Mouse (Mus musculus) cerebellum, postnatal 10 days (tissue): ENCODE measurements around the gene Jsrp1.
A peak's percentile ranks its signal among the peaks of the same experiment; 100 is the strongest.

Experiments
- DNase-seq, 2 experiments: peaks; one replicate each; pipeline ENCODE4 v3.0.0; 2021; ENCODE audit warnings: mixed read lengths in 2 of 2

The Jsrp1 gene

DNA sequence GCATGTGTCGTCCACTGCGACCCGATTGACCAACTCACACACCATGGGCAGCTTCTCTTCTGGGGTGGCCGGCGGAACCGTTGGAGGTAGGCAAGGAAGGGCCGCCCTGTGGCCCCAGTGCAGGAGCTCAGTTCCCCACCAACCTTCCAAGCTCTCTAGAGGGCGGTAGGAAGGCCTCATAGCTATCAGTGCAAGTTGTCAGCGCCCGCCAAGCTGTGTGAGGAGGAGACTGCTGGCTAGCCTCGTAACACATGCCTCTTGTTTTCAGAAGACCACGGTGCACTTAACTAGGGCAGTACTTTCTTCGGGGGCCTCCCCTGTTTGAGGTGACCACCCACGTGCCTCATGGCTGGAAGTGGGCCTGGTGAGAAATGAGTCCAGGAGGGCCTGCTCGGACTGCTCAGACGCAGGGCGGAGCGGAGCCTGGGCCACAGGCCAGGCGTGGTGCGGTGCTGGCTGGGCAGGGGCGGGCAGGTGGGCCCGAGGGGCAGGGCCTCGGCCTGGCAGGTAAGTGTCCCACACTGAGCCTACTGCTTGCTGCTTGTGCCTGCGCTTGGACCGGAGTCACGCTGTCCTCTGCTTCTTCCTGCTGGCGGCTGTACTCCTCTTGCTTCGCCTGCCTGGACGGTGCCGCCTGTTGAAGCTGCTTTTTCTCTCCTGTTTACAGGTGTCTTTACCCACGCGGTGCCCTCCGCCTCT is 21.7 kb downstream of the Jsrp1 start:
- DNase-seq, result peak in 1 of 2 experiments; percentile 51

DNA sequence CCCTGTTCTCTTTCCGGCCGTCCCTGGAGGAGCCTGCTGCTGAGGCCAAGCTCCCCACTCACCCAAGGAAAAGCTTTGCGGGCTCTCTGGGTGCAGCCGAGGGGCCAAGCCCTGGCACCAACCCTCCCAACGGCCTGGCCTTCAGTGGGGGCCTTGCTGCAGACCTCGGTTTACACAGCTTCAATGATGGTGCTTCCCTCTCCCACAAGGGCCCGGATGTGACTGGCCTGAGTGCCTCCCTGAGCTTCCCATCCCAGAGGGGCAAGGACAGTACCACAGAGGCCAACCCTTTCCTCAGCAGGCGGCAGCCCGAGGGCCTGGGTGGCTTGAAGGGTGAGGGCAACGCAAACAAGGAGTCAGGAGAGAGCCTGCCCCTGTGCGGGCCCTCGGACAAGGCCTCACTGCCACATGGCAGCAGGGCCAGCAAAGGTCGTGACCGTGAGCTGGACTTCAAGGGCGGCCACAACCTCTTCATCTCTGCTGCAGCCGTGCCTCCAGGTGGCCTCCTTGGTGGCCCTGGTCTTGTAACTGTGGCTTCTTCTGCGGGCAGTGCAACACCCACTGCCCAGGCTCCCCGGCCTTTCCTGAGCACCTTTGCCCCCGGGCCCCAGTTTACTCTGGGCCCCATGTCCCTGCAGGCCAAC is 22.4 kb downstream of the Jsrp1 start:
- DNase-seq, result peak; percentile 19 to 20

DNA sequence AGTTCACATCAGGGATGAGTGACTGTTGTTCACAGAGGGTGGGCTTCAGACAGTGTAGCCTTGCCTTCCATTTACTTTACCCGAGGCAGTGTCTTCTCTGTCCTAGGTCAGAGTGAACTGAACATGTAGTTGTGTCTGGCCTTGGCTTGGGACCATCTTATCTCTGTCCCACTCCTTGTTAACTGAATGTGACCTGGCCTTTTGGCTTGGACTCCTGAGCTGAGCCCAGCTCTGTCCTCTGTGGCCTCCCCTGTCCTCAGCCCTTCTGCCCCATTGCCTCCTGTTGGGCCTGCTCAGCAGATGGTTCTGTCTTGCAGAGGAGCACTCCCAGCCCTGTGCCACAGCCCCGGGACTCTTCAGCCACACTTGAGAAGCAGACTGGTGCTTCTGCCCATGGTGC is 25.8 kb downstream of the Jsrp1 start:
- no peak for DNase-seq

DNA sequence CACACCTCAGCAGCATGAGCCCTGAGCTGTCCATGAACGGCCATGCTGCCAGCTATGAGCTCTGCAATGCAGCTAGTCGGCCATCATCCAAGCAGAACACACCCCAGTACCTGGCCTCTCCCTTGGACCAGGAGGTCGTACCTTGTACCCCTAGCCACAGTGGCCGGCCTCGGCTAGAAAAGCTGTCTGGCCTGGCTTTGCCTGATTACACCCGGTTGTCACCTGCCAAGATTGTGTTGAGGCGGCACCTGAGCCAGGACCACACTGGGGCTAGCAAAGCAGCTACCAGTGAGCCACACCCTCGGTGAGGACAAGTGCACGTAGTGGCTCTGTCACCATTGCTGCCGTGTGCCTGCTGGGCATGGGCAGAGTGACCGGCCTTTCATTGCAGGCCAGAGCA is 27.3 kb downstream of the Jsrp1 start:
- DNase-seq, result no peak

DNA sequence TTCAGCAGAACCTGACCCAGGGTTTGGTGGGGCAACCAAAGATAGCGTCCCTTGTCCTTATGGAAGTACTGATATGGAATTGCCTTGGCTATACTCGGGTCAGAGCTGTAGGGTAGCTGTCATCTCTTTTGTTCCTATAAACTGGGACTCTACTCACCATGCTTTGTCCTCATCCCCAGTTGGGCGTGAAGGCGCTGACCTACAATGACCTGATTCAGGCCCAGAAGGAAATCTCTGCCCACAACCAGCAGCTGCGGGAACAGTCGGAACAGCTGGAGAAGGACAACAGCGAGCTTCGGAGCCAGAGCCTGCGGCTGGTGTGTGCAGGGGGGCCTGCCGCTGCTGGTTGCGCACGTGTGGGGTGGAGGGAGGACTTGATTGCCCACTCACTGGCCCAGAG is 28.4 kb downstream of the Jsrp1 start:
- DNase-seq, result no peak

DNA sequence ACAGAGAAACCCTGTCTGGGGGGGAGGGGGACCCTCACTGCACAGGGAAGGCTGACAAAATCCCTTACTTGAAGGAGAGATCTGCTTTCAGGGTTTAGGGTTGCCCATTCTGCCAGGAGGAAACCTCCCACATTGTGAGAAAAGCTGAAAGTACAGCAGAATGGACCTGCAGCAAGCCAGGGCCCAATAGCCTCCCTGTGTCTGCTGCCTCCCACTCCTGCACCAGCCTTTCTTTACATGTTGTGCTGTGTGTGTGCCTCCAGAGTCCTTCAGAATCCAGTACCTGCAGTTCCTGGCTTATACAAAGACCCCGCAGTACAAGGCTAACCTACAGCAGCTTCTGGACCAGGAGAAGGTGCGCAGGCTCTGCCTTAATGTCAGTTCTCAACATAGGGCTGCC is 29.0 kb downstream of the Jsrp1 start:
- DNase-seq, result no peak

DNA sequence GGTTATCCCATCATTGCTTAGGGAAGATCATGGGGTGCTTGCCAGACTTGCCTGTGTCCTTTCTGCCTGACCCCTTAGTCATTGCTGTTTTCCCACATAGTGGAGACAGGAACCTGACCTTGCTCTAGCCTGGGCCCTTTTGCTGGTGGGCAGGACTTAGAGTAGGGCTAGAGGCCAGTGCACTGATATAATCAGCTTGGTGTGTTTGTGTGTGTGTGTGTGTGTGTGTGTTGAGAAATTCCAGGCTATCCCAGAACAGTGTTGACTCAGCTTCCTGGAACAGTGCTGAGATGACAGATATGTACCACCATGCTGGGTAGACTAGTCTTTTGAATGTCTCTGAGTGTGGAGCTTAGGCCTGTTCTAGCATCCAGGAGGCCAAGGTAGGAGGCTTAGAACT is 33.7 kb downstream of the Jsrp1 start:
- DNase-seq, result no peak

DNA sequence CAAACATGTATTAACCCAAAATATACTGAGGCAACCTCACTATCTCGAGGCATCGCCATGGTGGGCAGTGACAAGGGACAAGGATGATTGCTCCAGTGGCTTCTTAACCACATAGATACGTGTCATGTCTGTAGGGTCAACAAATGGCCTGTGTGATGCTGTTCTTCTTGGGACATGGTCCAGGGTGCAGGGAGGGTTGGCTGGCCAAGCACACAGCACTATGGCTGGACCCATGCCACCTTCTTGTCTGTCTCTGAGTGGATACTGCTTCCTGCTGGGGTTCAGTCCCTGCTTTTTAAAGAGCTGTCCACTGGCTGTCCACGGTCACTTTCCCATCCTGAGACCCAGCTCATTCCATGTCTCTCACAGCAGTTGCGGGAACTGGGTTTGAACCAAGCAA is 36.2 kb downstream of the Jsrp1 start:
- peak; percentile 64 to 68 for DNase-seq

DNA sequence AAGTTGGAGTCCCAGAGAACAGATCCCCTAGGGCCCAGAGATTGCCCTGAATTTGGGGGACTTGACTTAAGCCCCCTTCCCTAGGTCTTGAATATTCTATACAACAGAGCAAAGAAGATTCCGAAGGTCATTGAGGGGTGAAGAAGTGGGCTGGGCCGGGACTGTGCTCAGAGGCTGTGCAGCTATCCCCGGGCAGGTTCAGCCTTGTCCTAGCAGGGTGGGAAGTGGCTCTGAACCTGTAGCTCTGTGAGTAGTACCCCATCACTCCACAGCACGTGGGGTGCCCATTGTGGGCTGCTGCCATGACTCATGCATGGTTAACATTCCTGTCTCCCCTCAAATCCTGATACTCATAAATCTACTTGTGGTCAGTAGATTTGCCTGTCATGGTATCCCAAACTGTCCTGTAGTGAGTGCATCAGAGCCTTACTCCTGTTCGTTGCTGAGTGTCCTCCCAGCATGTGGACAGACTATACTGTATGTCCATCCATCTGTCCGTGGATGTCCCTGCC is 36.9 kb downstream of the Jsrp1 start:
- DNase-seq, result no peak

DNA sequence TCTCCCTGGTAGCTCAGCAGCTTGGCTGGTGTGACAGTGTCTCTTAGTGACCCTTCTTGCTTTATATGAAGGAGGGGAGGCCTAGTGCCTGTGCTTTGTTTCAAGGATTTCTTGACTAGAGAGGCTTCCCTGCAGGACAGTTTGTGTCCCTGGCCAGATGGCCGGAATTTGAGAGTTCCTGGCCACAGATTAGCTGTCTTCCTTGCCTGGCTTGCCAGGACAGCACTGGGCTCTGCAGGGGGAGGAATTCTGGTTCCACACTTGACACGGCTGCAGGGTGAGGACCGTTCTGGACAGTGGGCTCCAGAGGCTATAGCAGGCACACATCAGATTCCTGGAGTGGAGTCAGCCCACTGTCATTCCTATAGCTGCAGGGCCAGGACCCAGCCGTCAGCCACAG is 37.6 kb downstream of the Jsrp1 start:
- DNase-seq, result peak; percentile 76 to 83

DNA sequence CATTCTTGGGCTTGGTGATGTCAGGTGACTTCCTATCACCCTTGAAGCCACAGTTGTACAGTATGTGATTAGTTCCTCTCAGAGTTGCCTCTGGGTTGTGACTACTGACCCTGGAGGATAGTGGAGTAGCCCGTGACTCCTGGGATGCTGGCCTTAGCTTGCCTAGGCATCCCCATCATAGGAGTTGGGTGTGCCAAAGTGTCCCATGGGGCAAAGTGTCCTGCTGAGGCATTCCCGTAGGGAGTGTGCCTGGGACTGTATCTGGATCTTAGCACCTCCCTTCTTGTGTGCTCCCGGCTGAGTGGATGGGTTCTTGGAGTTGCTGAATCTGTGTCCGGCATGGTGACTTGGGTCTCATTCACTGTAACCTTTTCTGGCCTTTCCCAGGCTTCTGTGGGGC is 38.3 kb downstream of the Jsrp1 start:
- DNase-seq, result peak; percentile 56 to 65

DNA sequence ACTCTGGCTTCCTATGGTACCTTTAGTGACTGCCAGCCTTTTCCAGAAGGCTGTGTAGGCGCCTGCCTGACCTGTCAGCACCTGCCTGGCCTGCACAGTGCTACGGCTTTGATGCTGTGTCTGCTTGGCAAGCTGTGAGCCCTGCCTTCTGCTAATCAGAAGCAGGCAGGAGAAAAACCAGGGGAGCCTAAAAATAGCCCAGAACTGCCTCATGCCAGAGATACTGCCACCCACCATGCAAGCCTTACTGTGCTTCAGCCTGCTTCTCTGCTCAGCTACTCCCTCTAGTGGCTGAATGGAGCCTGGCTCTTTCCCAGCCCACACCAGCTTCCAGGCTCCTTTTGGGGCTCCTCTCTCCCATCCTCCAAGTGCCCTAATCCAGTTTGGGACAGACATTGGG is 38.7 kb downstream of the Jsrp1 start:
- DNase-seq, result peak; percentile 95 to 98

DNA sequence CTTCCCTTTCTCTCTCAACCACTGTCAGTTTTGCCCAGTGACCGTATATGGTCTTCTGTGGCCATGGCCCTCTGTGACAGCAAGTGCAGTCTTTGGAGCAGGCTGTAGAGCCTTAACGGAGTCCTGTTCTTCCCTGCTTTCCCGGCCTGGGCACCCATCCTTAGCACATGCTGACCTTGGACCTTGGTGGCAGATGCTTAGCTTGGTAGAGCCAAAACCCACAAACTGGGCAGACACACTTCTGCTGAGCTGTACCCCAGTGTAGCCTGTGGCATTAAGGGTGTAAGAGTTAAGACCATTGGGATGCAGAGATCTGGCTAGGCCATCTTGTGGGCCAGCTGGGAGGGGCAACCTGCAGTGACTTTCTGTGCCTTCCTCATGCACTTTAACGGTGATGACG is 39.5 kb downstream of the Jsrp1 start:
- DNase-seq, result no peak

DNA sequence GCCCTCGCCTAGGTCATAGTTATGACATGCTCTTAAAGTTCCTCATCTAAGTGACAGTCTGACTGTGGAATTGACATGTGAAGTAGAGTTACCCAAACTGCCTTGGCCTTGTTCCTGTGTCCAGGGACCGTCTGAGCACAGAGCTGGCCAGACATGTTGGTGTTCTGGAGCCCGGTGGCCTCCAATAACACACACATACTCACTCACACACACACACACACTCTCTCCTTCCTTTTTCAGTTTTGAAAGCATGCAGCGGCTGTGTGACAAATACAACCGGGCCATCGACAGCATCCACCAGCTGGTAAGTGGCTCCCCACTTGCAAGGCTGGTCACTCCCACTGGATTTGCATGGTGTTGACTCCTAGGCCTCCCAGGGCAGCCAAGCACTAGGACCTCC is 44.9 kb downstream of the Jsrp1 start:
- no peak for DNase-seq

DNA sequence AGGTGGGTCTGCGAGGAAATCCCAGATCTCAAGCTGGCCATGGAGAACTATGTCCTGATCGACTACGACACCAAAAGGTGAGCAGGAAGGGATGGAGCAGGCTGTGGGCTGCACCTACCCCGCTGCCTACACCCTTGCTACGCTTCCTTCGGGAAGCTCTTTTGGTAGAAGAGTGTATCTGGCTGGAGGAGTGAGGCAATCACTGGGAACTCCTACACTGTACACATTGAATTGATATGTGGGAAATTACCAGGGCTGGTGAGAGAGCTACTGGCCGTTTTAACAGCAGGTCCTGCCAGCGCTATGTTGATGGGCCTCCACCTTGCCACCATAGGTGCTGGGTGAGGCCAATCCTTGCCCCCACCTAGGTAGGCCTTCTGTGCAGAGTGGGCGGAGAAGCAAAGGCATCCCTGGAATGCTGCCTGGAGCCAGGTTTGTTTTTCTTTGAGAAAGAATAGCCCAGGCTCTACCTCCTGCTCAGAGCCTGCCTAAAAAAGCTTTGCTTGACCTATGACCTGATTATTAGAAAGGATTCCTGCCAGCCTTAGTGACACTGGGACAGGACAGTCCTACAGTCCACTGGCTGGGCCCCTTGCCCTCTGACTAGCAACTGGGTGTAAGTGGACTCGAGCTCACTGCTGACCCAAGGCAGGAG is 47.0 kb downstream of the Jsrp1 start:
- DNase-seq, result no peak

DNA sequence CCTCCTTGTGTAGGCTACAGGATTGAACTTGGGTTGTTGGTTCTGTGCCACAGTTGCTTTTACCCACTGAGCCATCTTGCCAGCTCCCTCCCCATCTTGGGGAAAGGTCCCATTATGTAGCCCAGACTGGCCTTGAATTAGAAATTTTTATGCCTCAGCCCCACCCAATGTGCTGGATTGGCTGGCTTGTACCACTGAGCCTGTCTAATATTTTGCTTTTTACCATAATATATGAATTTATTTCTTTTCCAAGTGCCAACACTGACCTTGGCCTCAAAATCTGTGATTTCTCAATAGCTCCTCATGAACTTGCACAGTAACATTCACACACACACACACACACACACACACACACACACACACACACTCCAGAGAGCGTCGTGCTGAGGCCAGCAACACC is 47.6 kb downstream of the Jsrp1 start:
- no peak for DNase-seq

DNA sequence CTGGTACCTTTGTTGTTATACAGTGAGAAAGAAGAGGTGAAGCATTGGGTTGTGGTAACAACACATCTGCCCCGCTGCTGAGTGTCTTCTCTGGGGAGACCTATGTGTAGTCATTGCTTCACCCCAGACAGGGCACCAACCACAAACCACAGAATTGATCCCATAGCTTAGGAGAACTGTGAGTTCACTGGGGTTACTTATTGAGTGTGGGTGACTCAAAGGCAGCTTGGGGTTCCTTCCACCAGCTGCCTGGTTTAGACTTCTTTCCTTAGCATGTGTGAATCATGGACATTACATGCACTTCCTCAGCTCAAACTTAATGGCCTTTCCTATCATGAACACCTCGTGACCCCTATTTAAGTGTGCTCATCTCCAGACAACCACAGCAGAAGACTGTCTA is 49.8 kb downstream of the Jsrp1 start:
- no peak for DNase-seq

DNA sequence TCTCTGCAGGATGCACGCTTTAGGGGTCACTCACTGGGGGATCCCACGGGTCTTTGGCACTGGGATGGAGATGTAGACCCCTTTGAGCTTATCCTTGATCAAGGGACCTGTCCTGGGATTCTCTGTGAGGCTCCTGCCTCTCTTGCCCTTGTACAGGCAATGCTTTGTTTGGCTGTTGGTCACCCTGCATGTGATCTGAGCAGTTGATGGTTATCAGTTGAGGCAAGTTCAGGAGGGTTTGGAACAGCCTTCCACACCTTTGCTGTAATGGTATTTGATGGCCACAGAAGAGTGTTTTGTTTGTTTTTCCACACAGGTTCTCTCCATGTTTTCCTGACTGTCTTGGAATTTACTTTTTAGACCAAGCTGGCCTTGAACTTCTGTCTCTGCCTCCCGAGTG is 51.5 kb downstream of the Jsrp1 start:
- DNase-seq, result no peak

DNA sequence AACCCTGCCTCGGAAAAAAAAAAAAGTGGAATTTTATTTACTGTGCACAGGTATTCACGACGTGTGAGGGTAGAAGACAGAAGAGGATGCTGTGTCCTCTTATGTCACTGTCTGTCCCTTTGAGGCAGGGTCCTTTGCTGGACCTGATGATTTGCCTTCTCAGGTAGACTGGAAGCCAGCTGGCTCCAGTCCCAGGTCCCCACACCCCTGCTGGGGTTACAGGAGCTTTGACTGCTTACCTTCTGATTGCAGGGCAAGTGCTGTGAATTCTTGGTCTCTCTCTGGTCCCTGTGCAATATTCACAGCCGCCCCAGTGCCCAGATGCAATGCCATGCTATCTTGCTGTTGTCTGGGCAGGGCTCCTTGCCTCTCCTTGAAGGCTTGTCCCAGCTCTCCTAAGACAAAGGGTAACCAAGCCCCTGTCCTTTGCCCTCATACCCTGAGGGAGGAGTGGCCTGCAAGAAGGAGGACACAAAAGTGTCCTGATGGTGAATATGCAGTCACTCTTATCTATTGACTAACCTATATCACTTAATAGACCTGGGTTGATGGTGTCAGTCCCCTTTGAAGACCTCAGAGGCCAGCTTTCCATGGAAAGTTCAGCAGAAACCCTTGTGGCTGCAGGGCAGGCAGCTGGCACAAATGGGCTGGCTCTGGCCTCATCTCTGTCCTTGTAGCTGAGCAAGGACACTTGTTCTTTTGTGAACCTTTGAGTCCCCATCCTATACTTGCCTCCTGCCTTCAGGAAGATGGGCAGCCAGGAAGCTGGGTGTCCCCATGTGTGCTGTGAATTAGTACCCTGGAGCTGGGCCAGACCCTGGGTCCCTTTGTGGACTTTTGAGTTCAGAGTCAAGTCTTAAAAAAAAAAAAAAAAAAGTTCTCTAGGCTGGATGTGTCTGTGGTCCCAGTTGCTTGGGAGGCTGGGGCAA is 52.4 kb downstream of the Jsrp1 start:
- DNase-seq, result peak; percentile 69 to 76

DNA sequence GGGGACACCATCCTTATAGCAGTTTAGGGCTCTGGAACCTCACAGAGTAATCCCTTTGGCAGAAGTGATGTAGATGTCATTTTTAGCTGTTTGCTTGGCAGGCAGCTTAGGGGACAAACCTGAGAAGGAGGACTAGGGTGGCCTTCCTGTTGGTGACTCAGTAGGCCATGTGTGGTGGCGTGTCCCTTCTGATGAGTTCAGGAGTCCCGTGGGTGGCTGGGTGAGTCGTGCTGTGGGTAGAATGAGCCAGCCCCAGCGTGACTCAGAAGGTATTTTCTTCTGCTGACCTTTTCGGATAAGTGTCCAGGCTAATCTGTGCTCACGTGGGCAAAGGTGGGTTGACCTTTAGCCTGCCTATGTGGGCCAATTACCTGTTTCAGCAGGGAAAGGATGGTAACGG is 54.6 kb downstream of the Jsrp1 start:
- DNase-seq, result no peak
